Mouse (Mus musculus) intestine, embryonic 14.5 days (tissue): ENCODE data around the gene Rasl11b. TPM values are rescaled to one million over a fixed set of nuclear protein-coding genes. Genes with fewer than 3 reads are reported as not detected.

Experiments
- ATAC-seq: fragments of 200-750 bp; cut with Nextera tagmentation; replicated peaks from 2 replicates; pipeline ENCODE4 v1.8.0; 2017; ENCODE audit warnings: low read depth, moderate number of reproducible peaks, moderate TSS enrichment, moderate library complexity; ENCODE audit not compliant: low FRiP score, low TSS enrichment
- DNase-seq: peaks from one replicate; pipeline ENCODE4 v3.0.0-alpha.2; 2018; ENCODE audit warnings: low spot score
- H3K27ac ChIP-seq: fragments of 300-500 bp; sonication (generic); 2 replicates; pipeline ENCODE4 v1.5.1; 2014; ENCODE audit warnings: low read depth, mild to moderate bottlenecking, control low read depth
- H3K27me3 ChIP-seq: fragments of 300-500 bp; sonication (generic); replicated peaks from 2 replicates; pipeline ENCODE4 v1.6.1; 2014; ENCODE audit warnings: low read length, control low read depth; ENCODE audit not compliant: control insufficient read depth, insufficient read depth
- H3K36me3 ChIP-seq: fragments of 300-500 bp; sonication (generic); 2 replicates; pipeline ENCODE4 v1.6.1; 2014; ENCODE audit warnings: low read length, control low read depth; ENCODE audit not compliant: control insufficient read depth, insufficient read depth
- H3K4me1 ChIP-seq: fragments of 300-500 bp; sonication (generic); replicated peaks from 2 replicates; pipeline ENCODE4 v1.6.1; 2014; ENCODE audit warnings: low read length, control low read depth, mixed read lengths; ENCODE audit not compliant: control insufficient read depth, insufficient read depth
- H3K4me2 ChIP-seq: fragments of 300-500 bp; sonication (generic); 2 replicates; pipeline ENCODE4 v1.6.1; 2014; ENCODE audit warnings: low read length
- H3K4me3 ChIP-seq: fragments of 300-500 bp; sonication (generic); 2 replicates; pipeline ENCODE4 v1.5.1; 2014; ENCODE audit warnings: low read depth, low read length, control low read depth, mixed read lengths
- H3K9ac ChIP-seq: fragments of 300-500 bp; sonication (generic); 2 replicates; pipeline ENCODE4 v1.6.1; 2014; ENCODE audit warnings: mild to moderate bottlenecking, low read length
- H3K9me3 ChIP-seq: fragments of 300-500 bp; sonication (generic); 2 replicates; pipeline ENCODE4 v1.6.1; 2016; ENCODE audit warnings: low read length, control low read depth; ENCODE audit not compliant: control insufficient read depth
- WGBS: fragments of 180-500 bp; shearing (Covaris S2); extraction: QIAGEN DNeasy Blood & Tissue Kit; methylation state at CpG from one replicate; pipeline ENCODE4 v1.1.7; 2014; 5-methylcytosine and 5-hydroxymethylcytosine counted together
- polyA plus RNA-seq: library from polyadenylated mRNA; unstranded; fragments of >200 nt; fragmentation: Nextera tagmentation; extraction: Ambion mirVana; gene quantifications from 2 replicates; pipeline ENCODE4 v1.2.1, GENCODE M21; 2014

Rasl11b gene
- polyA plus RNA-seq, 1 experiment from 2014 or later = 39.6 TPM

GRCm38 (mm10) chr5:74207209-74207608 is 12.1 kb downstream of the Rasl11b start:
- DNase-seq = no peak
- no peaks in the 10 kb centered on the region for H3K9me3 ChIP-seq
- 73% methylated on average over 3 of the region's 3 CpGs for WGBS
- H3K27ac ChIP-seq = no peak overlapping the region
- no peak overlapping the region for H3K9ac ChIP-seq
- peaks cover 21% of the 10 kb centered on the region for H3K4me1 ChIP-seq
- H3K4me3 ChIP-seq = no peak overlapping the region
- no peaks in the 10 kb centered on the region for H3K27me3 ChIP-seq
- no peak overlapping the region for H3K4me2 ChIP-seq
- H3K36me3 ChIP-seq = no peaks in the 10 kb centered on the region
- no peak for ATAC-seq

DNA sequence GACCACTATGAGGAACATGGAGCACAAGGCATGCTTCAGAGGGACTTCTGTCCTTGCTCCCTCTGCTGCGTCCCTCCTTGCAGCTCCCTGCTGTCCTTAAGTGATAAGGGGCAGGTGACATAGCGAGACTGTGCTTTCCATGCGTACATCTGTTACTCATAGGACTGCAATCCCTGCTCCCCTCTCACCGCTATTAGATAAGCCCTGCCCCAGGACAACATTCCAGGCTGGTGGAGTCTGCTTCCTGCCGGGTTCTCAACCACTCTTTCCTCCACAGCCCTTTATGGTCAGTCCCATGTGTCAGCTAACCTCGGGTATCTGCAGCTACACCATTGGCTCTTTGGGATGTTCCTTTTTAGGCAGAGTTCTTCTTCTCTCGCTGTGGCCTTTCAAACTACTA is 13.4 kb downstream of the Rasl11b start:
- Histone ChIP-seq H3K9ac (no peak overlapping the region), H3K27ac (peak overlapping the region; percentile 29; the same call in 1 of the 2 replicates), H3K4me2 (no peak overlapping the region), H3K9me3 (no peaks in the 10 kb centered on the region), H3K4me3 (no peak overlapping the region), H3K4me1 (peaks cover 21% of the 10 kb centered on the region), H3K27me3 (no peaks in the 10 kb centered on the region), H3K36me3 (no peaks in the 10 kb centered on the region)
- WGBS = 51% methylated on average over 7 of the region's 7 CpGs
- no peak for DNase-seq
- peak; percentile 53; the same call in 1 of the 2 replicates for ATAC-seq

DNA sequence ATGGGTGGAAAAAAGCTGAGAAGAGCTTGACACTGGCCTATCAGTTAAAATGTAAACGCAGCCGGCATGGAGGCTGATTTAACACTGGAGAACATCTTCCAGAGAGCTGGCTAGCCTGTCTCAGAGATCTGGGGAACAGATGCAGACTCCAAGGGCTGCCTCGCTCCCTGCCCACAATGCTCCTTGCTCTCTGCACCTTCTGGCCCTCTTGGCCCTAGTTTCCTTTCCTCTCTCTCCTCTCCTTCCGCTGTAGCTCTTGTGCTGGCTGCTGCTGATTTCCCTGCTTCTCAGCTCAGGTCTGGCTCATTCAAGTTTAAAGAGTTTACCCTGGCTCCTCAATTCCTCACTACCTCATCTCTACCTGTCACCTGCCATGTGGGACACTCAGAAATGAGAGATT is 14.6 kb downstream of the Rasl11b start:
- no peak for ATAC-seq
- DNase-seq = no peak
- WGBS = 51% methylated on average over 4 of the region's 4 CpGs
- Histone ChIP-seq H3K4me3 (no peak overlapping the region), H3K4me2 (no peak overlapping the region), H3K9ac (no peak overlapping the region), H3K27me3 (no peaks in the 10 kb centered on the region), H3K27ac (no peak overlapping the region), H3K4me1 (peaks cover 24% of the 10 kb centered on the region), H3K36me3 (no peaks in the 10 kb centered on the region), H3K9me3 (no peaks in the 10 kb centered on the region)

DNA sequence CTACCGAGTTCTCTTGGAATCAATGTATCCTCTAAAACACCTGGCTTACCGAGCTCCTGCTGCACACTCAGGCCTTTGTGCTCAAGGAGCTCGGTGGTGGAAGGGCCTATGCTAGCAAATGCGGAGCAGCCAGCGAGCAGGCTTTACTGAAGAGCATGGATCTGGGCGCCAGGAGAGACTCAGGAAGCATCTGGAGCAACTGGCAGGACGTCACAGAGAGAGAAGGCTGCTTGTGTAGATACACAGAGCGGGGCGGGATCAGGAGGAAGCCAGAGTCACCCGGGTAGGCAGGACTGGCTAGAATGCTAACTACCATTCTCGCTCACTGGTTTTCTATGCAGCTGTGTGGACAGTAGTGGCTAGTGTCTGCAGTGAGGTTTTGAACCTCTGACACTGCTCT is 16.3 kb downstream of the Rasl11b start:
- no peak overlapping the region for H3K4me3 ChIP-seq
- H3K4me2 ChIP-seq = no peak overlapping the region
- ATAC-seq = no peak
- H3K27me3 ChIP-seq = no peaks in the 10 kb centered on the region
- no peaks in the 10 kb centered on the region for H3K36me3 ChIP-seq
- DNase-seq = no peak
- peaks cover 25% of the 10 kb centered on the region for H3K4me1 ChIP-seq
- H3K9ac ChIP-seq = no peak overlapping the region
- WGBS = 64% methylated on average over 11 of the region's 11 CpGs
- no peaks in the 10 kb centered on the region for H3K9me3 ChIP-seq
- no peak overlapping the region for H3K27ac ChIP-seq

DNA sequence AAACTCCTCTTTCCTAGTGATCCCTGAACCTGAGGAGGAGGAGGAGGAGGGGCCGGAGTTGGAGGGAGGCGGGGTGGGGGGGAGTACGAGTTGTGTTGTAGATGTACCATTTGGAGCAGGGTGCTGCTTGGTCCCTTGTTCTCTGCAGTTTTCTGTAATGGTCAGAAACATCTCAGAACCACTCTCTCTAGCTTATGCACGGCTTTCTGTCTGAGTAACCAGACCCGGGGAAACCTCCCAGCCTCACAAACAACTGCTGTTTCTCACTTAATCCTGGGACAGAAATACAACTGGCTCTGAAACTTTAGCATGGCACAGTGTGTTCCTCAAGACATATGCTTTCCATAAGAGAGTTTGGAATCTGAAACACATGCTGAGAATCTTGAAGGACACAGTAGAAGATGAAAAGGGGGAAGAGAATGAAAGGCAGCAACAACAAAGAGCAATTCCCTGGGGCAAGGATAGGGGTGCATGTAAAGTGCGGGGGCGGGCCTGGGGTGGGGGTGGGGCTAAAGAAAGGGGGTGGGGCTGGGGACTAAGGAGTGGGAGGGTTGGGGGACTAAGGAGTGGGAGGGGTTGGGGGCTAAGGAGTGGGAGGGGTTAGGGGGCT is 19.5 kb downstream of the Rasl11b start:
- Histone ChIP-seq H3K36me3 (no peaks in the 10 kb centered on the region), H3K9ac (no peak overlapping the region), H3K27me3 (no peaks in the 10 kb centered on the region), H3K4me3 (no peak overlapping the region), H3K4me1 (peaks cover 16% of the 10 kb centered on the region), H3K4me2 (no peak overlapping the region), H3K9me3 (no peaks in the 10 kb centered on the region), H3K27ac (peak overlapping the region; percentile 18; the same call in 1 of the 2 replicates)
- 12% methylated on average over 7 of the region's 7 CpGs for WGBS
- no peak for ATAC-seq
- DNase-seq = no peak

DNA sequence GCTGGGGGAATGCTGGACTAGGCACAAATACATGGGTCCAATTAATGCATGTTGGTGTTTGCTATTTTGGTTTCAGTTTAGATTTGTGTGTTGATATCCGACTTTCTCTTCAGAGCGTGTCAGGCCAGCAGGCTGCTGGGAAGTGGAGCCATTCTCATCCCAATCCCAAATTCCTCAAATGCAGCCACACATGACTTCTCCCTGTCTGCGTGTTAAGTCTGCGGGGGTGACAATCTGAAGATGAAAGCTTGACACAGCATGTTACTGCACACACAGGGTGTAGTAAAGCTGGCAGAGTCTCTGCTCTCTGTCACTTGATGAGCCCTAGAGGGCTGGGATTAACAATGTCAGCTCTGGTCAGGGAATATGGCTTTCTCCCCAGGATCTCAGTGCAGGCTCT is 20.0 kb downstream of the Rasl11b start:
- no peaks in the 10 kb centered on the region for H3K36me3 ChIP-seq
- H3K9ac ChIP-seq = no peak overlapping the region
- 43% methylated on average over 4 of the region's 4 CpGs for WGBS
- no peak overlapping the region for H3K4me3 ChIP-seq
- H3K9me3 ChIP-seq = no peaks in the 10 kb centered on the region
- no peak for ATAC-seq
- no peak for DNase-seq
- H3K4me2 ChIP-seq = no peak overlapping the region
- no peaks in the 10 kb centered on the region for H3K27me3 ChIP-seq
- H3K4me1 ChIP-seq = peaks cover 13% of the 10 kb centered on the region
- H3K27ac ChIP-seq = no peak overlapping the region

DNA sequence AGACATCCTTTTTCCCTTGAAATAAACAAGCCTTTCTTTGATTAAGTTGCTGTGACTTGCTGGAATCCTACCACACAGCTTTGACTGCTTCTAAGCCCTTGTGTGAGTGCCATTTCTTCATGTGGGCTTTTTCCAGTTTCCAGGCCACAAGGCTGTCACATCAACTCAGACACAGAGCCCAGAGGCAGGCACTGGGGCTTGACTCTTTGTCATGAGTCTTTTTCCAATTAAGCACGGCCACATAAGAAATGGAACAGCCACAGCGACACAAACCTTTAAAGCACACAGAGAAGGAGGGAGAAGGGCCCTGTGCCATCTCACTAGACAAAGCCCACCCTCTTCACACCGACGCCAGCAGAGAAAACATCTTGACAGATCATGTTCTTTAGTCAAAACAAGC is 23.4 kb downstream of the Rasl11b start:
- 66% methylated on average over 4 of the region's 4 CpGs for WGBS
- H3K27ac ChIP-seq = no peak overlapping the region
- no peak for DNase-seq
- H3K27me3 ChIP-seq = no peaks in the 10 kb centered on the region
- no peak overlapping the region for H3K4me3 ChIP-seq
- peaks cover 11% of the 10 kb centered on the region for H3K4me1 ChIP-seq
- no peak overlapping the region for H3K9ac ChIP-seq
- ATAC-seq = no peak
- H3K36me3 ChIP-seq = no peaks in the 10 kb centered on the region
- H3K4me2 ChIP-seq = no peak overlapping the region
- no peaks in the 10 kb centered on the region for H3K9me3 ChIP-seq

DNA sequence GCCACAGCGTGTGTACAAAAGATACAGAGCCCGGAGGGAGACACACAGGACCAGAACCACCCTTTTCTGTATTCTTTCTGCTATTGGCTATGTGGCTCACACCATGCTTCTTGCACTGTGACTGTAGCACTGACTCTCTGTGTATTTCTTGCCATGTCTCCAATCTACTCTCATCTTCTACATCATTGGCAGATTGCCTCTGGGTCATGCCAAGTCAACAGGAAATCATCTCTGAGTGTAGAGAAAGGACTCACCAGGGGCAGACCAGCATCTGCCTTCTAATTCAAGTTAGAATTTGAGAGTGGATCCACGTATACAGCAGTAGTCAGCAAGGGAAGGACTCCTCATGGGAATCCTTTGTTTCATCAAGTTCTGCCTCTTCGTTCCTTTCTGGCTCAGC is 27.5 kb downstream of the Rasl11b start:
- no peak overlapping the region for H3K27ac ChIP-seq
- H3K4me3 ChIP-seq = no peak overlapping the region
- H3K27me3 ChIP-seq = no peaks in the 10 kb centered on the region
- DNase-seq (no peak), ATAC-seq (no peak)
- H3K9me3 ChIP-seq = no peaks in the 10 kb centered on the region
- H3K4me2 ChIP-seq = no peak overlapping the region
- no peak overlapping the region for H3K9ac ChIP-seq
- no peaks in the 10 kb centered on the region for H3K36me3 ChIP-seq
- peaks cover 13% of the 10 kb centered on the region for H3K4me1 ChIP-seq
- WGBS = 87% methylated on average over 4 of the region's 4 CpGs

DNA sequence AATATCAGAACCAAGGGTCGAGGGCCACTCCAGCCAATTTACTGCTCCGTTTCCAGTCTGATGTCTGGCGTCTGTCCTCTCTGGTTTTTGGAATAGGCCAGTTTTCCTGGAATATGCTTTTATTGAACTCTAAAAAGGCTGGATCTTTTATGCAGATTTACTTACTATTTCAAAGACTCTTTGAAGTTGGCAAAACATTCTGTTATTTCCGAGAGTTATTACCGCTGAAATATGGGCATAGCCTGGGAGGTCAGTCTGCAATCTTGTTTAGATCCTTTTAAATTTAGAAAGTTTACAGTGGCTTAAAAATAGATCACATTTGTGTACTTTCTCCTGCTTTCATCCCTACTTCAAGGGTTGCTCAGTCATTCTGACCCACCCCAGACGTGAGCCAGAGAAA is 29.4 kb downstream of the Rasl11b start:
- peaks cover 13% of the 10 kb centered on the region for H3K4me1 ChIP-seq
- no peak overlapping the region for H3K4me3 ChIP-seq
- no peaks in the 10 kb centered on the region for H3K36me3 ChIP-seq
- no peak overlapping the region for H3K9ac ChIP-seq
- no peaks in the 10 kb centered on the region for H3K27me3 ChIP-seq
- no peak for DNase-seq
- WGBS = 58% methylated on average over 6 of the region's 6 CpGs
- ATAC-seq = no peak
- H3K4me2 ChIP-seq = no peak overlapping the region
- 0 out of 2 replicates have a peak overlapping the region, but pooled peaks have one; percentile 38 for H3K27ac ChIP-seq
- no peaks in the 10 kb centered on the region for H3K9me3 ChIP-seq
